Mouse (Mus musculus): ENCODE data around the gene Ppp2r5c. TPM values are rescaled to one million over a fixed set of nuclear protein-coding genes. Genes with fewer than 3 reads are reported as not detected.
A peak's percentile ranks its signal among the peaks of the same experiment; 100 is the strongest.

Ppp2r5c gene
- polyA plus RNA-seq, 1 experiment: 24.4 TPM

- no peak overlapping the region for H3K4me3 ChIP-seq (replicated peaks)
- H3K36me3 ChIP-seq (replicated peaks; ENCODE audit: low read length): peaks cover 67% of the 10 kb centered on the region
- no peaks in the 10 kb centered on the region for H3K27me3 ChIP-seq (replicated peaks)
- H3K9me3 ChIP-seq: no peaks in the 10 kb centered on the region
- TF ChIP-seq FLI1 (IDR thresholded peaks at IDR 0.05; ENCODE audit: low read length): no peak
- TF ChIP-seq GATA1 (IDR thresholded peaks at IDR 0.05; ENCODE audit: borderline replicate concordance, low read length): no peak
- H3K4me1 ChIP-seq: peaks cover 63% of the 10 kb centered on the region
These were observed 36.8 kb downstream of the Ppp2r5c start for GRCm38 (mm10) chr12:110483761-110484160.

DNA sequence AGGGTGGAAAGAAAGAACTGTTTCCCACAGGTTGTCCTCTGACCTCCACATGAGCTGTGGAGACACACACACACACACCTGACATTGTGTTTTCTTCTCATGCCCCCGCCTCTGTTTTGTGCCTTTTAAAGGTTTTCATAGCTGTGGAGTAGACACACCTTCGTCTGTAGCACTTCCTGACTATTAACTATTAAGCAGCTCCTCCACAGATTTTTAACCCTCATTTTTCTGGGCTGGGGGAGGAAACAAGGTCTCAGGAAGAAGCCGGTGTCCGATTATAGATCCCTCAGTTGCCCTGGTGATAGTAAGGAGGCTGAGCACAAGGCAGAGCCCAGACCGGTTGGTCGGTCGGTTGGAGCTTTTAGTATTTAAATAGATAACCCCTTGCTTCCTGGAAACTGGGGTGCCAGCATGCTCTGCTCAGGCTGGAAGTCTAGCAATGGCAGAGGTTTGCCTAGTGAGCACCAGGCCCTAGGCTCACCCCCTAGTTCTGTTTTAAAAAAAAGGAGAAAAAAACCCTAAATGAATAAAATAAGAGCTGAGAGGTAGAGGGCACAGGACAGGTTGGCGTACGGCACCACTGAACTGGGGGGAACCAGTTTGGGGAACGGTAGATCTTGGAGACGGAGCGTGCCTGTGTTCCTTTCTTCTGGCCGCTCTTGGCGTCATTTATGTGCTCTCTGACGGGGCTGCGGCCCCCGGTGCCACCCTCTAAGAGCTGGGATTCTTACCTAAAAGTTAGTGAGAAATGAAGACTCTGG is 38.1 kb downstream of the Ppp2r5c start:
- TF ChIP-seq GATA1 (IDR thresholded peaks at IDR 0.05; ENCODE audit: borderline replicate concordance, low read length) (no peak), FLI1 (IDR thresholded peaks at IDR 0.05; ENCODE audit: low read length) (no peak)
- H3K9me3 ChIP-seq: peaks cover 5% of the 10 kb centered on the region; the same call in 1 of the 2 replicates
- peaks cover 68% of the 10 kb centered on the region for H3K4me1 ChIP-seq
- H3K36me3 ChIP-seq (replicated peaks; ENCODE audit: low read length): peaks cover 67% of the 10 kb centered on the region
- peak overlapping the region; percentile 98 for H3K4me3 ChIP-seq (replicated peaks)
- no peaks in the 10 kb centered on the region for H3K27me3 ChIP-seq (replicated peaks)

DNA sequence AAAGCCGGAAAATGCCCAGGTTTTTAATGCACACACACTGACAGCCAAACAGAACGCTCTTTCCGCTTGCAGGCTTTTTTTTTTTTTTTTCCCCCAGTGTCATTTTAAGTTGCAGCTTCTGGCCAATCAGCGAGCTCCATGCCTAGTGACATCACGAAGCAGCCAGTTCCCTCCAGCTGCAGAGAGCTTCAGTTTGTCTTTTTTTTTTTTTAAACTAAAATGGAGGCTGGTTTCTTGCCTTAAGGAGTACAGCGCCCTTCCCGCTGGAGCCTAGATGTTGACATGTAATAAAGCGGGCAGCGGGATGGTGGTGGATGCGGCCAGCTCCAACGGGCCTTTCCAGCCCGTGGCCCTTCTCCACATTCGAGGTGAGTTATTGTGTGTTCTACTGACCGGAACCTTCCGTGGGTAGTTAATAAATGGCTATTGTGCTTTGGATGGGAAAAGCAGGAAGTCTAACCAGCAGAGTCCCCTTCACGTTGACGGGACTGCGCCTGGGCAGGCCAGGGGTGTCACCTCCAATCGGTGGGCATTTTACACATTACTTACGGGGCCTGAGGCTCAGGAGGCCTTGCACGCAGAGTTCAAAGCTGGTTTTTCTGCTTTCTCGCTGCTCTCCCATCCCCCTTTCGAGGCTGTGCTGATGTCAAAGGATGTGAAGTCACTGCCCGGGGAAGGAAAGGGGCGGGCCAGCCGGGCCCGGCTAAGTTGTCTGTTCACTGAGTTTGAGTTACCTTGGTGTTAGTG is 38.8 kb downstream of the Ppp2r5c start:
- H3K36me3 ChIP-seq (replicated peaks; ENCODE audit: low read length): peaks cover 66% of the 10 kb centered on the region
- TF ChIP-seq GATA1 (IDR thresholded peaks at IDR 0.05; ENCODE audit: borderline replicate concordance, low read length) (no peak), FLI1 (IDR thresholded peaks at IDR 0.05; ENCODE audit: low read length) (no peak)
- peaks cover 70% of the 10 kb centered on the region for H3K4me1 ChIP-seq

GRCm38 (mm10) chr12:110486852-110487251 is 39.9 kb downstream of the Ppp2r5c start:
- TF ChIP-seq GATA1 (IDR thresholded peaks at IDR 0.05; ENCODE audit: borderline replicate concordance, low read length) (no peak), FLI1 (IDR thresholded peaks at IDR 0.05; ENCODE audit: low read length) (no peak)
- peaks cover 5% of the 10 kb centered on the region; the same call in 1 of the 2 replicates for H3K9me3 ChIP-seq
- peaks cover 65% of the 10 kb centered on the region for H3K36me3 ChIP-seq (replicated peaks; ENCODE audit: low read length)
- peaks cover 69% of the 10 kb centered on the region for H3K4me1 ChIP-seq
- H3K27me3 ChIP-seq (replicated peaks): no peaks in the 10 kb centered on the region
- peak overlapping the region; percentile 98 for H3K4me3 ChIP-seq (replicated peaks)

More for the DNA sequence above, 38.8 kb downstream of the Ppp2r5c start:
- H3K27me3 ChIP-seq (replicated peaks): no peaks in the 10 kb centered on the region
- H3K4me3 ChIP-seq (replicated peaks): peak overlapping the region; percentile 98
- H3K9me3 ChIP-seq: peaks cover 5% of the 10 kb centered on the region; the same call in 1 of the 2 replicates

DNA sequence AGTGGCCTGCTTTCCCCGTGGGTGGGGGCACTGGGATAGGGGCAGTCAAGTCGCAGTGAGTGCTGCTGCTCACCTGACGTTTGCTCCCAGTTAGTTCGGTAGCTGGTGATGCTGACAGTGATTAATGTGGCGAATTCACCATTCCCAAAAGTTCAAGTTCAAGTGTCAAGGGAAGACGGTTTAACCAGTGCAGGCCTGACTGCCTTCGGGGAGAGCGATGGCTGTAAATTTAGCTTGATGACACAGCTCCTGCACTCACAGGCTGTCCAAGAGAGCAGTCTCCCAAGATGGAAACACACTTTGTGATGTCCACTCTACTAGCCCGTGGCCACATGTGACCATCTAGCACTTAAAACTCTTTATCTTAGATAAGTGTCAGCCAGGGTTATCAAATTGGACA is 41.1 kb downstream of the Ppp2r5c start:
- Histone ChIP-seq H3K4me1 (peaks cover 77% of the 10 kb centered on the region), H3K4me3 (replicated peaks) (peak overlapping the region; percentile 98), H3K9me3 (peaks cover 5% of the 10 kb centered on the region; the same call in 1 of the 2 replicates), H3K36me3 (replicated peaks; ENCODE audit: low read length) (peaks cover 60% of the 10 kb centered on the region), H3K27me3 (replicated peaks) (no peaks in the 10 kb centered on the region)
- TF ChIP-seq GATA1 (IDR thresholded peaks at IDR 0.05; ENCODE audit: borderline replicate concordance, low read length) (no peak), FLI1 (IDR thresholded peaks at IDR 0.05; ENCODE audit: low read length) (no peak)

DNA sequence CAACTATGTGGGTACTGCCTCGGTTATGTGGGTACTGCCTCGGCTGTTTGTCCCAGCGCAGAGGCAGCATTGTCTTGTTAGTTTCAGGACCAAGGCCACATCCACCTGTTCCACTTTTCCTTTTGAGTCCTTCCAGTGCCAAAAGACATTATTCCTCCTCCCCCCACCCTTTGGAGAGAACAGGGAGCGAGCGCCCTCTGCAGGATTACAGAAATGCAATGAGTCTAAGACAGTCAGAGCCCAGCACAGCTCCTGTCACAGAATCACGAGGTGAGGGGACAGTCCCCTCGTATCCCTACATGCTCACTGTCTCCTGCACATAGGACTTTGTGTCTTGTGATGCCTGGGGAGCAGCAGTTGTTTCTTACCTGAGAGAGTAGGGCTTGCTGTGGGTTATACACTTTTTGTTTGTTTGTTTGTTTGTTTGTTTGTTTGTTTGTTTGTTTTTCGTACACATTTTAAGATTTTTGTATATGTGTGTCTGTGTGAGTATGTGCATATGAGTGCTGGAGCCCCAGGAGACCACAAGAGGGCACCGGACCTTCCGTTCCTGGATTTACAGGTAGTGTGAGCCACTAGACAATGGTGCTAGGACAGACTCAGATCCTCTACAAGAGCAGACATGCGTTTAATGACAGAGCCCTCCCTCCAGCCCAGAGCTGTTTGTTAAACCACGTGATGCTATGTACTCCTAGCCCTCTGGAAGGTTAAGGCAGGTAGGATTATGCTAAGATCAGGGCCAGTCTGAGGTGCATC is 43.2 kb downstream of the Ppp2r5c start:
- TF ChIP-seq FLI1 (IDR thresholded peaks at IDR 0.05; ENCODE audit: low read length) (no peak), GATA1 (IDR thresholded peaks at IDR 0.05; ENCODE audit: borderline replicate concordance, low read length) (no peak)
- Histone ChIP-seq H3K4me3 (replicated peaks) (no peak overlapping the region), H3K9me3 (peaks cover 5% of the 10 kb centered on the region; the same call in 1 of the 2 replicates), H3K36me3 (replicated peaks; ENCODE audit: low read length) (peaks cover 57% of the 10 kb centered on the region), H3K27me3 (replicated peaks) (no peaks in the 10 kb centered on the region), H3K4me1 (peaks cover 82% of the 10 kb centered on the region)

GRCm38 (mm10) chr12:110492436-110492835 is 45.5 kb downstream of the Ppp2r5c start:
- H3K36me3 ChIP-seq (replicated peaks; ENCODE audit: low read length): peaks cover 66% of the 10 kb centered on the region
- no peak for TF ChIP-seq FLI1 (IDR thresholded peaks at IDR 0.05; ENCODE audit: low read length)
- TF ChIP-seq GATA1 (IDR thresholded peaks at IDR 0.05; ENCODE audit: borderline replicate concordance, low read length): no peak
- H3K9me3 ChIP-seq: peaks cover 5% of the 10 kb centered on the region; the same call in 1 of the 2 replicates
- peaks cover 94% of the 10 kb centered on the region for H3K4me1 ChIP-seq
- H3K4me3 ChIP-seq (replicated peaks): no peak overlapping the region
- no peaks in the 10 kb centered on the region for H3K27me3 ChIP-seq (replicated peaks)

GRCm38 (mm10) chr12:110493597-110494369 is 46.9 kb downstream of the Ppp2r5c start:
- Histone ChIP-seq H3K27me3 (replicated peaks) (no peaks in the 10 kb centered on the region), H3K4me1 (peaks cover 94% of the 10 kb centered on the region), H3K36me3 (replicated peaks; ENCODE audit: low read length) (peaks cover 56% of the 10 kb centered on the region), H3K9me3 (peaks cover 5% of the 10 kb centered on the region; the same call in 1 of the 2 replicates), H3K4me3 (replicated peaks) (no peak overlapping the region)
- TF ChIP-seq GATA1 (IDR thresholded peaks at IDR 0.05; ENCODE audit: borderline replicate concordance, low read length) (no peak), FLI1 (IDR thresholded peaks at IDR 0.05; ENCODE audit: low read length) (no peak)

DNA sequence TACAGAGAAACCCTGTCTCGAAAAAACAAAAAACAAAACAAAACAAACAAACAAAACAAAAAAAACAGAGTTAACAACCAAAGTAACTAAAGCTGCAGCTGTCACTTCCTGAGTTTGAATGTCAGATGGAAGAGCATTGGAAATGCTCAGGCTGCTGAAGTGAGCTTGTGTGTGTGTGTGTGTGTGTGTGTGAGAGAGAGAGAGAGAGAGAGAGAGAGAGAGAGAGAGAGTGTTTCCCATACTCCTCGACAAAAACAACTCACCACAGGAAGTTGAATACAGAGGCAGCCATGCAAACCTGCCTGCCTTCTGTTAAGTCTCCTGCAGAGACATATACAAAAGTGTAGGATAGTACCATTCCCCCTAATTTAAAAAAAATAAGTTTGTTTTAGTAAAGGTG is 47.9 kb downstream of the Ppp2r5c start:
- H3K4me3 ChIP-seq (replicated peaks): no peak overlapping the region
- no peaks in the 10 kb centered on the region for H3K27me3 ChIP-seq (replicated peaks)
- H3K9me3 ChIP-seq: peaks cover 2% of the 10 kb centered on the region; the same call in 1 of the 2 replicates
- peaks cover 94% of the 10 kb centered on the region for H3K4me1 ChIP-seq
- H3K36me3 ChIP-seq (replicated peaks; ENCODE audit: low read length): peaks cover 45% of the 10 kb centered on the region
- TF ChIP-seq FLI1 (IDR thresholded peaks at IDR 0.05; ENCODE audit: low read length): no peak
- TF ChIP-seq GATA1 (IDR thresholded peaks at IDR 0.05; ENCODE audit: borderline replicate concordance, low read length): no peak
